ENCODE assay signal across 33 mouse cellular contexts in the genomic region with DNA sequence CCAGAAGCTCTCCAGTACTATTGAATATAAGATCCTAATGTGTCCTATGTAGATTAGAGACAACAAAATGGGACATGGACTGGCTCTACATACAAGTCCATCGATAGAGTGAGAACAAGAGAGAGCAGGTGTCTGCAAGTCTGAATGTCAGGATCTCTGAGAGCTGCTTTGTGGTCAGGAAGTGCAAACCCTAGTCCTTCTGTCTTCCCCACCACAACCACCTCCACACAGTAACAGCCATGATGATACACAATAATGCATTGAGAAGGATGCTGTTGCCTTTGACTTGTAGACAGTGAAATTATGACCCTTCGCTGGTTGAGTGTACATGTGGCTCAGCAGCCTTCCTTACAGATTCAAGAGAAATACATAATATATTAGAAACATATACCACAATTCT. TPM values are rescaled to one million over a fixed set of nuclear protein-coding genes. Genes with fewer than 3 reads are reported as not detected.
DNase-seq lines count a peak whose midpoint lies in the region; ATAC-seq lines count a peak whose summit lies in the region.
"Had no signal": no experiment of that assay in that cellular context is flagged by ENCODE, and none has a peak within 500 bp of the region (broad histone marks: within the 10 kb centered on the region; RNA-seq: fewer than 3 reads in every experiment).

No protein-coding gene starts in this region.

- peak; percentile 68 for ATAC-seq in inflammation-experienced regulatory T-cells, adult 6 months
- no peak for ATAC-seq in forebrain, embryonic 16.5 days
- ATAC-seq: forebrain, embryonic 15.5 days; midbrain, embryonic 13.5 days; Patski had no signal

- H3K9ac ChIP-seq in forebrain, embryonic 16.5 days (replicated peaks; ENCODE audit: low read depth, low read length) = no peak overlapping the region
- H3K9ac ChIP-seq: forebrain, embryonic 15.5 days; hindbrain, embryonic 13.5 days; liver, embryonic 14.5 days; midbrain, embryonic 13.5 days had no signal

- H3K4me1 ChIP-seq in forebrain, embryonic 16.5 days (replicated peaks; ENCODE audit: control insufficient read depth, insufficient read depth, low read length) = no peaks in the 10 kb centered on the region
- H3K4me1 ChIP-seq: forebrain, embryonic 15.5 days; hindbrain, embryonic 13.5 days; midbrain, embryonic 13.5 days had no signal

- no peaks in the 10 kb centered on the region for H3K36me3 ChIP-seq in forebrain, embryonic 16.5 days (ENCODE audit: control insufficient read depth, insufficient read depth)
- H3K36me3 ChIP-seq: forebrain, embryonic 15.5 days; hindbrain, embryonic 13.5 days; midbrain, embryonic 13.5 days had no signal

- no peaks in the 10 kb centered on the region for H3K27me3 ChIP-seq in forebrain, embryonic 16.5 days (replicated peaks; ENCODE audit: control insufficient read depth, insufficient read depth, low read length)
- H3K27me3 ChIP-seq: forebrain, embryonic 15.5 days; hindbrain, embryonic 13.5 days; midbrain, embryonic 13.5 days had no signal

- peak; percentile 27 for DNase-seq in T-cell, adult 2 months (ENCODE audit: low spot score)
- peak; percentile 35 to 39 for DNase-seq in thymus, postnatal 10 days (ENCODE audit: low spot score in 2 of 2)
- no peak for DNase-seq in ovary, postnatal 10 days (ENCODE audit: low spot score)
- no peak for DNase-seq in adrenal gland, postnatal 14 days
- DNase-seq in left cerebral cortex, adult 9 months (ENCODE audit: low spot score in 2 of 2) = no peak
- DNase-seq: adrenal gland, adult 2 months; B cell, adult 2 months; cerebellum, adult 8-10 months; cerebellum, postnatal 25 days; heart, adult 2 months; kidney, adult 18-20 months; kidney, postnatal 36 days; layer of hippocampus, postnatal 36 days; liver; lung, adult 2 months; lung, postnatal 10 days; retina, postnatal 1 day; right cerebral cortex, postnatal 14 days had no signal

- no peak overlapping the region for H3K4me2 ChIP-seq in forebrain, embryonic 16.5 days (ENCODE audit: low read length)
- H3K4me2 ChIP-seq: forebrain, embryonic 15.5 days; hindbrain, embryonic 13.5 days; midbrain, embryonic 13.5 days had no signal

- H3K4me3 ChIP-seq in forebrain, embryonic 16.5 days (replicated peaks; ENCODE audit: low read length) = no peak overlapping the region
- H3K4me3 ChIP-seq: forebrain, embryonic 15.5 days; heart, adult 2 months; hindbrain, embryonic 13.5 days; layer of hippocampus, adult 2 months; midbrain, embryonic 13.5 days had no signal

- no peak overlapping the region for H3K27ac ChIP-seq in forebrain, embryonic 16.5 days (ENCODE audit: low read length)
- H3K27ac ChIP-seq: forebrain, embryonic 15.5 days; heart, adult 2 months; hindbrain, embryonic 13.5 days; layer of hippocampus, adult 2 months; liver, embryonic 14.5 days; macrophage; midbrain, embryonic 13.5 days had no signal

- no peaks in the 10 kb centered on the region for H3K9me3 ChIP-seq in forebrain, embryonic 16.5 days (ENCODE audit: control insufficient read depth, low read length)
- H3K9me3 ChIP-seq: forebrain, embryonic 15.5 days; hindbrain, embryonic 13.5 days; midbrain, embryonic 13.5 days had no signal

- 84% methylated on average over 2 of the region's 2 CpGs for WGBS in forebrain, embryonic 16.5 days

RNA-seq across cellular contexts. Expression of a gene that starts 16.6 kb away (rescaled TPM):
- polyA plus RNA-seq in inflammation-experienced regulatory T-cells, adult 6 months (2017; shearing (Covaris generic)) = under 1 TPM in 2 of 3 experiments, not detected in 1; 0.61 to 0.82 TPM
- total RNA-seq in adrenal gland, postnatal 14 days (2021) = not detected in 2 replicates
- 1.1 and 1.2 TPM in 2 replicates for polyA plus RNA-seq in forebrain, embryonic 16.5 days (2015; fragmentation: Nextera tagmentation; extraction: Ambion mirVana)
- total RNA-seq: adrenal gland, adult 2 months; gastrocnemius, adult 8-10 months; gastrocnemius, postnatal 4 days; heart, adult 2 months; heart, postnatal 25 days; megakaryocyte-erythroid progenitor cell, adult 5-6 weeks; MEL had no signal
- polyA plus RNA-seq: adrenal gland, adult 2 months; liver, embryonic 14.5 days; macrophage; Patski; small intestine, adult 2 months had no signal

Comparison
In these comparisons a context has a peak if more than half of its experiments do, and no peak if none do; other contexts are left out.
1. DNase-seq: peak in T-cell, adult 2 months (single experiment) and thymus, postnatal 10 days (2 of 2); none in ovary, postnatal 10 days (single experiment), adrenal gland, postnatal 14 days (single experiment) and left cerebral cortex, adult 9 months (0 of 2).